Mouse (Mus musculus) embryonic facial prominence, embryonic 12.5 days (tissue): ENCODE measurements at regions not wholly inside any gene's neighbourhood (a gene's known extent, or its start where the extent isn't known, plus 50 kb on each side); places are given as distances from the start of the nearest gene placed in this dataset.

Experiments used
- ATAC-seq: fragments of 200-750 bp; cut with Nextera tagmentation; 2 replicates; pipeline ENCODE4 v1.8.0; 2017; ENCODE audit not compliant: insufficient number of reproducible peaks, insufficient read depth, low FRiP score, low TSS enrichment
- H3K27ac ChIP-seq: fragments of 300-500 bp; sonication (generic); 2 replicates; pipeline ENCODE4 v1.5.1; 2016; ENCODE audit warnings: mild to moderate bottlenecking
- H3K27me3 ChIP-seq: fragments of 300-500 bp; sonication (generic); 2 replicates; pipeline ENCODE4 v1.6.1; 2016; ENCODE audit warnings: mild to moderate bottlenecking, moderate library complexity
- H3K36me3 ChIP-seq: fragments of 300-500 bp; sonication (generic); 2 replicates; pipeline ENCODE4 v1.6.1; 2016; ENCODE audit warnings: mild to moderate bottlenecking
- H3K4me1 ChIP-seq: fragments of 300-500 bp; sonication (generic); 2 replicates; pipeline ENCODE4 v1.6.1; 2016
- H3K4me2 ChIP-seq: fragments of 300-500 bp; sonication (generic); replicated peaks from 2 replicates; pipeline ENCODE4 v1.6.1; 2016; ENCODE audit warnings: mild to moderate bottlenecking, moderate library complexity
- H3K4me3 ChIP-seq: fragments of 300-500 bp; sonication (generic); 2 replicates; pipeline ENCODE4 v1.5.1; 2016; ENCODE audit warnings: mild to moderate bottlenecking
- H3K9ac ChIP-seq: fragments of 300-500 bp; sonication (generic); 2 replicates; pipeline ENCODE4 v1.6.1; 2016; ENCODE audit warnings: mild to moderate bottlenecking, moderate library complexity
- H3K9me3 ChIP-seq: fragments of 300-500 bp; sonication (generic); 2 replicates; pipeline ENCODE4 v1.6.1; 2016; ENCODE audit warnings: mild to moderate bottlenecking, moderate library complexity
- WGBS: fragments of 180-500 bp; shearing (Covaris S2); methylation state at CpG from one replicate; pipeline ENCODE4 v1.1.7; 2016; 5-methylcytosine and 5-hydroxymethylcytosine counted together

- H3K4me3 ChIP-seq = no peak overlapping the region
- no peaks in the 10 kb centered on the region for H3K27me3 ChIP-seq
- peaks cover 14% of the 10 kb centered on the region for H3K4me1 ChIP-seq
- ATAC-seq = no peak
- H3K9me3 ChIP-seq = no peaks in the 10 kb centered on the region
- H3K36me3 ChIP-seq = no peaks in the 10 kb centered on the region
- WGBS = 25% methylated on average over 11 of the region's 11 CpGs
- peak overlapping the region; percentile 33 for H3K4me2 ChIP-seq
- peak overlapping the region; percentile 73 for H3K27ac ChIP-seq
- H3K9ac ChIP-seq = no peak overlapping the region
These were observed 276.2 kb upstream of the Pbx1 start for GRCm38 (mm10) chr1:168708161-168708865.

GRCm38 (mm10) chr1:168697386-168697785 lies 265.3 kb upstream of the Pbx1 start:
- Histone ChIP-seq H3K9me3 (no peaks in the 10 kb centered on the region), H3K27ac (no peak overlapping the region), H3K4me3 (no peak overlapping the region), H3K4me1 (no peaks in the 10 kb centered on the region), H3K9ac (no peak overlapping the region), H3K27me3 (no peaks in the 10 kb centered on the region), H3K36me3 (no peaks in the 10 kb centered on the region), H3K4me2 (no peak overlapping the region)
- WGBS = 84% methylated on average over 1 of the region's 1 CpGs
- no peak for ATAC-seq

- H3K4me2 ChIP-seq = no peak overlapping the region
- H3K27ac ChIP-seq = no peak overlapping the region
- no peak for ATAC-seq
- no peaks in the 10 kb centered on the region for H3K27me3 ChIP-seq
- H3K36me3 ChIP-seq = no peaks in the 10 kb centered on the region
- no peaks in the 10 kb centered on the region for H3K9me3 ChIP-seq
- WGBS = 81% methylated on average over 7 of the region's 7 CpGs
- no peak overlapping the region for H3K9ac ChIP-seq
- H3K4me3 ChIP-seq = no peak overlapping the region
- no peaks in the 10 kb centered on the region for H3K4me1 ChIP-seq
These were observed 254.8 kb upstream of the Pbx1 start for GRCm38 (mm10) chr1:168686821-168687220.

GRCm38 (mm10) chr1:168685147-168685546 lies 253.1 kb upstream of the Pbx1 start:
- no peak overlapping the region for H3K9ac ChIP-seq
- H3K36me3 ChIP-seq = no peaks in the 10 kb centered on the region
- H3K9me3 ChIP-seq = no peaks in the 10 kb centered on the region
- H3K4me1 ChIP-seq = no peaks in the 10 kb centered on the region
- WGBS = 81% methylated on average over 2 of the region's 2 CpGs
- ATAC-seq = no peak
- H3K4me3 ChIP-seq = no peak overlapping the region
- no peak overlapping the region for H3K27ac ChIP-seq
- H3K27me3 ChIP-seq = no peaks in the 10 kb centered on the region
- H3K4me2 ChIP-seq = no peak overlapping the region

- H3K27me3 ChIP-seq = no peaks in the 10 kb centered on the region
- no peak overlapping the region for H3K27ac ChIP-seq
- no peak overlapping the region for H3K4me2 ChIP-seq
- 78% methylated on average over 6 of the region's 6 CpGs for WGBS
- no peak overlapping the region for H3K4me3 ChIP-seq
- no peak for ATAC-seq
- H3K9me3 ChIP-seq = no peaks in the 10 kb centered on the region
- H3K4me1 ChIP-seq = no peaks in the 10 kb centered on the region
- H3K9ac ChIP-seq = no peak overlapping the region
- H3K36me3 ChIP-seq = no peaks in the 10 kb centered on the region
These were observed 249.8 kb upstream of the Pbx1 start for GRCm38 (mm10) chr1:168681685-168682491.

GRCm38 (mm10) chr1:168680674-168681073 lies 248.6 kb upstream of the Pbx1 start:
- H3K27ac ChIP-seq = no peak overlapping the region
- H3K4me1 ChIP-seq = 0 out of 2 replicates have a peak, but pooled peaks cover 2% of the 10 kb centered on the region
- H3K36me3 ChIP-seq = no peaks in the 10 kb centered on the region
- H3K27me3 ChIP-seq = no peaks in the 10 kb centered on the region
- H3K4me2 ChIP-seq = no peak overlapping the region
- no peak overlapping the region for H3K4me3 ChIP-seq
- 79% methylated on average over 3 of the region's 3 CpGs for WGBS
- H3K9ac ChIP-seq = no peak overlapping the region
- H3K9me3 ChIP-seq = no peaks in the 10 kb centered on the region
- ATAC-seq = no peak

GRCm38 (mm10) chr1:168676418-168677413 lies 244.6 kb upstream of the Pbx1 start:
- Histone ChIP-seq H3K4me3 (no peak overlapping the region), H3K4me2 (0 out of 2 replicates have a peak overlapping the region, but pooled peaks have one; percentile 15), H3K9ac (no peak overlapping the region), H3K36me3 (no peaks in the 10 kb centered on the region), H3K27me3 (no peaks in the 10 kb centered on the region), H3K27ac (no peak overlapping the region), H3K4me1 (0 out of 2 replicates have a peak, but pooled peaks cover 2% of the 10 kb centered on the region), H3K9me3 (no peaks in the 10 kb centered on the region)
- ATAC-seq = no peak
- WGBS = 64% methylated on average over 29 of the region's 29 CpGs

- Histone ChIP-seq H3K9ac (no peak overlapping the region), H3K27me3 (no peaks in the 10 kb centered on the region), H3K9me3 (no peaks in the 10 kb centered on the region)
These were observed 243.7 kb upstream of the Pbx1 start for GRCm38 (mm10) chr1:168675741-168676140.

GRCm38 (mm10) chr1:168662755-168663284 lies 230.8 kb upstream of the Pbx1 start:
- 55% methylated on average over 11 of the region's 11 CpGs for WGBS
- H3K9me3 ChIP-seq = no peaks in the 10 kb centered on the region
- H3K4me1 ChIP-seq = no peaks in the 10 kb centered on the region
- no peaks in the 10 kb centered on the region for H3K27me3 ChIP-seq
- no peak overlapping the region for H3K27ac ChIP-seq
- no peaks in the 10 kb centered on the region for H3K36me3 ChIP-seq
- H3K4me2 ChIP-seq = no peak overlapping the region
- H3K9ac ChIP-seq = no peak overlapping the region
- no peak overlapping the region for H3K4me3 ChIP-seq
- ATAC-seq = no peak

More at GRCm38 (mm10) chr1:168675741-168676140, 243.7 kb upstream of the Pbx1 start:
- Histone ChIP-seq H3K4me1 (0 out of 2 replicates have a peak, but pooled peaks cover 2% of the 10 kb centered on the region), H3K4me2 (no peak overlapping the region), H3K36me3 (no peaks in the 10 kb centered on the region), H3K27ac (no peak overlapping the region), H3K4me3 (no peak overlapping the region)
- ATAC-seq = no peak
- 45% methylated on average over 10 of the region's 10 CpGs for WGBS

GRCm38 (mm10) chr1:168660956-168661355 lies 228.9 kb upstream of the Pbx1 start:
- no peaks in the 10 kb centered on the region for H3K4me1 ChIP-seq
- H3K9ac ChIP-seq = no peak overlapping the region
- no peaks in the 10 kb centered on the region for H3K27me3 ChIP-seq
- no peaks in the 10 kb centered on the region for H3K36me3 ChIP-seq
- H3K27ac ChIP-seq = no peak overlapping the region
- WGBS = 65% methylated on average over 7 of the region's 7 CpGs
- ATAC-seq = no peak
- no peak overlapping the region for H3K4me3 ChIP-seq
- H3K9me3 ChIP-seq = no peaks in the 10 kb centered on the region
- no peak overlapping the region for H3K4me2 ChIP-seq

GRCm38 (mm10) chr1:168659578-168659977 lies 227.5 kb upstream of the Pbx1 start:
- Histone ChIP-seq H3K36me3 (no peaks in the 10 kb centered on the region), H3K4me2 (no peak overlapping the region), H3K27me3 (no peaks in the 10 kb centered on the region), H3K9me3 (no peaks in the 10 kb centered on the region), H3K4me3 (no peak overlapping the region), H3K27ac (no peak overlapping the region), H3K9ac (no peak overlapping the region), H3K4me1 (no peaks in the 10 kb centered on the region)
- peak; percentile 35; the same call in 1 of the 2 replicates for ATAC-seq
- WGBS = 80% methylated on average over 5 of the region's 5 CpGs
